Mouse (Mus musculus): ENCODE measurements around the gene Hs6st3. TPM values are rescaled to one million over a fixed set of nuclear protein-coding genes. Genes with fewer than 3 reads are reported as not detected.
A peak's percentile ranks its signal among the peaks of the same experiment; 100 is the strongest.

Hs6st3 gene
- total RNA-seq, 2 experiments from 2014 or later, result 61.7 to 71.9 TPM

- Histone ChIP-seq H3K4me3 (peak overlapping the region; percentile 69), H3K27ac (peak overlapping the region; percentile 71)
- peak; percentile 86 to 91 for DNase-seq (ENCODE audit: extremely low spot score in 1 of 2, low spot score in 2 of 2)
- intact Hi-C loops (cut with DNase I), result loop anchor here (5.0 to 10.0 kb wide), 2 partner anchors 497 to 720 kb away; no protein-coding TSS in a partner anchor
- TF ChIP-seq CTCF (IDR thresholded peaks at IDR 0.05), result peak; percentile 35
Observed at GRCm38 (mm10) chr14:119137512-119137905, 632 bp upstream of the Hs6st3 start.

- H3K4me3 ChIP-seq, result peak overlapping the region; percentile 69
- TF ChIP-seq CTCF (IDR thresholded peaks at IDR 0.05), result no peak
- peak in 1 of 2 experiments; percentile 18 for DNase-seq (ENCODE audit: extremely low spot score in 1 of 2, low spot score in 2 of 2)
- intact Hi-C loops (cut with DNase I), result loop anchor here (5.0 to 10.0 kb wide), 2 partner anchors 496 to 719 kb away; no protein-coding TSS in a partner anchor
- H3K27ac ChIP-seq, result peak overlapping the region; percentile 71
Observed at GRCm38 (mm10) chr14:119138786-119139100, 602 bp downstream of the Hs6st3 start.

GRCm38 (mm10) chr14:119139381-119139950 is 1.3 kb downstream of the Hs6st3 start:
- H3K27ac ChIP-seq, result peak overlapping the region; percentile 40; the same call in 1 of the 2 replicates
- no peak for TF ChIP-seq CTCF (IDR thresholded peaks at IDR 0.05)
- intact Hi-C loops (cut with DNase I), result loop anchor here (5.0 to 10.0 kb wide), 2 partner anchors 495 to 718 kb away; no protein-coding TSS in a partner anchor
- DNase-seq (ENCODE audit: extremely low spot score in 1 of 2, low spot score in 2 of 2), result no peak
- H3K4me3 ChIP-seq, result peak overlapping the region; percentile 69

GRCm38 (mm10) chr14:119153088-119153487 is 14.9 kb downstream of the Hs6st3 start:
- no peak for DNase-seq (ENCODE audit: extremely low spot score in 1 of 2, low spot score in 2 of 2)
- Histone ChIP-seq H3K4me3 (no peak overlapping the region), H3K27ac (no peak overlapping the region)
- intact Hi-C loops (cut with DNase I), result no loop called here
- peak; percentile 4 for TF ChIP-seq CTCF (IDR thresholded peaks at IDR 0.05)

GRCm38 (mm10) chr14:119193905-119194304 is 55.8 kb downstream of the Hs6st3 start:
- DNase-seq (ENCODE audit: extremely low spot score in 1 of 2, low spot score in 2 of 2), result no peak
- no peak for TF ChIP-seq CTCF (IDR thresholded peaks at IDR 0.05)
- H3K27ac ChIP-seq, result no peak overlapping the region
- H3K4me3 ChIP-seq, result no peak overlapping the region
- intact Hi-C loops (cut with DNase I), result no loop called here

GRCm38 (mm10) chr14:119203508-119203907 is 65.4 kb downstream of the Hs6st3 start:
- no peak overlapping the region for H3K27ac ChIP-seq
- no peak for DNase-seq (ENCODE audit: extremely low spot score in 1 of 2, low spot score in 2 of 2)
- intact Hi-C loops (cut with DNase I), result no loop called here
- no peak overlapping the region for H3K4me3 ChIP-seq
- no peak for TF ChIP-seq CTCF (IDR thresholded peaks at IDR 0.05)

- intact Hi-C loops (cut with DNase I), result loop anchor here (5.0 kb wide), 1 partner anchor 73 kb away; no protein-coding TSS in a partner anchor
- TF ChIP-seq CTCF (IDR thresholded peaks at IDR 0.05), result no peak
- no peak for DNase-seq (ENCODE audit: extremely low spot score in 1 of 2, low spot score in 2 of 2)
- peak overlapping the region; percentile 28; the same call in 1 of the 2 replicates for H3K27ac ChIP-seq
- no peak overlapping the region for H3K4me3 ChIP-seq
Observed at GRCm38 (mm10) chr14:119215576-119216309, 77.6 kb downstream of the Hs6st3 start.

- no peak for DNase-seq (ENCODE audit: extremely low spot score in 1 of 2, low spot score in 2 of 2)
- H3K27ac ChIP-seq, result no peak overlapping the region
- TF ChIP-seq CTCF (IDR thresholded peaks at IDR 0.05), result no peak
- H3K4me3 ChIP-seq, result no peak overlapping the region
- intact Hi-C loops (cut with DNase I), result no loop called here
Observed at GRCm38 (mm10) chr14:119227709-119228338, 89.7 kb downstream of the Hs6st3 start.

GRCm38 (mm10) chr14:119233598-119233997 is 95.5 kb downstream of the Hs6st3 start:
- no peak overlapping the region for H3K4me3 ChIP-seq
- TF ChIP-seq CTCF (IDR thresholded peaks at IDR 0.05), result no peak
- no peak for DNase-seq (ENCODE audit: extremely low spot score in 1 of 2, low spot score in 2 of 2)
- intact Hi-C loops (cut with DNase I), result no loop called here
- H3K27ac ChIP-seq, result no peak overlapping the region

GRCm38 (mm10) chr14:119247131-119247530 is 109.0 kb downstream of the Hs6st3 start:
- no peak for DNase-seq (ENCODE audit: extremely low spot score in 1 of 2, low spot score in 2 of 2)
- no peak overlapping the region for H3K4me3 ChIP-seq
- H3K27ac ChIP-seq, result no peak overlapping the region
- intact Hi-C loops (cut with DNase I), result no loop called here
- no peak for TF ChIP-seq CTCF (IDR thresholded peaks at IDR 0.05)

GRCm38 (mm10) chr14:119248001-119248607 is 110.0 kb downstream of the Hs6st3 start:
- Histone ChIP-seq H3K4me3 (no peak overlapping the region), H3K27ac (peak overlapping the region; percentile 73)
- intact Hi-C loops (cut with DNase I), result no loop called here
- DNase-seq (ENCODE audit: extremely low spot score in 1 of 2, low spot score in 2 of 2), result peak in 1 of 2 experiments; percentile 42
- TF ChIP-seq CTCF (IDR thresholded peaks at IDR 0.05), result no peak

GRCm38 (mm10) chr14:119250353-119250752 is 112.2 kb downstream of the Hs6st3 start:
- intact Hi-C loops (cut with DNase I), result no loop called here
- no peak for DNase-seq (ENCODE audit: extremely low spot score in 1 of 2, low spot score in 2 of 2)
- TF ChIP-seq CTCF (IDR thresholded peaks at IDR 0.05), result no peak

More at GRCm38 (mm10) chr14:119250353-119250752, 112.2 kb downstream of the Hs6st3 start:
- no peak overlapping the region for H3K27ac ChIP-seq
- H3K4me3 ChIP-seq, result no peak overlapping the region
